Mouse (Mus musculus) stomach, embryonic 16.5 days (tissue): ENCODE results near the gene Mfn2. TPM values are rescaled to one million over a fixed set of nuclear protein-coding genes. Genes with fewer than 3 reads are reported as not detected.
"Not testable (repeated sequence)": the region's sequence is repeated elsewhere in the genome, so short reads cannot be mapped to it uniquely, and the experiment has no call there.

Source experiments
- ATAC-seq: fragments of 200-750 bp; cut with Nextera tagmentation; 2 replicates; pipeline ENCODE4 v1.8.0; 2017; ENCODE audit warnings: moderate number of reproducible peaks, moderate TSS enrichment; ENCODE audit not compliant: insufficient read depth, low FRiP score
- H3K27ac ChIP-seq: fragments of 300-500 bp; sonication (generic); 2 replicates; pipeline ENCODE4 v1.5.1; 2014; ENCODE audit warnings: low read length
- H3K27me3 ChIP-seq: fragments of 300-500 bp; sonication (generic); 2 replicates; pipeline ENCODE4 v1.6.1; 2014; ENCODE audit warnings: low read length, control low read depth, mixed read lengths; ENCODE audit not compliant: control insufficient read depth, insufficient read depth
- H3K36me3 ChIP-seq: fragments of 300-500 bp; sonication (generic); 2 replicates; pipeline ENCODE4 v1.6.1; 2014; ENCODE audit warnings: low read length; ENCODE audit not compliant: control insufficient read depth, insufficient read depth
- H3K4me1 ChIP-seq: fragments of 300-500 bp; sonication (generic); 2 replicates; pipeline ENCODE4 v1.6.1; 2014; ENCODE audit warnings: low read length, control low read depth, mixed read lengths; ENCODE audit not compliant: control insufficient read depth, insufficient read depth
- H3K4me2 ChIP-seq: fragments of 300-500 bp; sonication (generic); 2 replicates; pipeline ENCODE4 v1.6.1; 2014; ENCODE audit warnings: low read depth, low read length, mixed read lengths
- H3K4me3 ChIP-seq: fragments of 300-500 bp; sonication (generic); replicated peaks from 2 replicates; pipeline ENCODE4 v1.5.1; 2014; ENCODE audit warnings: mild to moderate bottlenecking, low read length
- H3K9ac ChIP-seq: fragments of 300-500 bp; sonication (generic); 2 replicates; pipeline ENCODE4 v1.6.1; 2014; ENCODE audit warnings: low read length
- H3K9me3 ChIP-seq: fragments of 300-500 bp; sonication (generic); replicated peaks from 2 replicates; pipeline ENCODE4 v1.6.1; 2016; ENCODE audit warnings: low read length, control low read depth; ENCODE audit not compliant: control insufficient read depth
- WGBS: fragments of 180-500 bp; shearing (Covaris S2); extraction: QIAGEN DNeasy Blood & Tissue Kit; methylation state at CpG from one replicate; pipeline ENCODE4 v1.1.7; 2014; 5-methylcytosine and 5-hydroxymethylcytosine counted together
- polyA plus RNA-seq: library from polyadenylated mRNA; unstranded; fragments of >200 nt; fragmentation: Nextera tagmentation; extraction: Ambion mirVana; gene quantifications from 2 replicates; pipeline ENCODE4 v1.2.1, GENCODE M21; 2015

The Mfn2 gene
- polyA plus RNA-seq, 1 experiment from 2014 or later: 47.4 TPM

DNA sequence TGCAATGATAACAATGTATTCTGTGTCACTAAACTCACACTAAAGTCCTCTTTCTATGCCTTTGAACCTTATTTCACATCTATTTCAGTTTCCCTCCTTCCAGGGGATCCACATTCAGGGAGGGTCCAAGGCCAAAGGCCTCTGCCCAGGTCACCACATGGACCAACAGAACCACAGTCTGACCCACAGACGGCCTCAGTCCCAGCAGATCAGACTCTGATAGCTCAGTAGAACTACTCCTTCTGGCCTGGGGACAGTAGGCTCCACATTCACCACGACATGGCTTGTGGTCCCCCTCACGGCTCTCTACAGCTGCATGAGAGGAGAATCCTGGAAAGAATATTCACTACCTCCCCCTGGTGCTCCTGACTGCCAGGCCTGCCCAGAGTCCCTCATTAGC lies 61.6 kb downstream of the Mfn2 start:
- H3K4me2 ChIP-seq: no peak overlapping the region
- H3K36me3 ChIP-seq: peaks cover 31% of the 10 kb centered on the region
- H3K27ac ChIP-seq: no peak overlapping the region
- no peak for ATAC-seq
- H3K4me1 ChIP-seq: peaks cover 4% of the 10 kb centered on the region
- no peak overlapping the region for H3K9ac ChIP-seq
- no peaks in the 10 kb centered on the region for H3K27me3 ChIP-seq
- H3K9me3 ChIP-seq: peaks cover 28% of the 10 kb centered on the region
- H3K4me3 ChIP-seq: no peak overlapping the region
- WGBS: 96% methylated on average over 3 of the region's 3 CpGs

DNA sequence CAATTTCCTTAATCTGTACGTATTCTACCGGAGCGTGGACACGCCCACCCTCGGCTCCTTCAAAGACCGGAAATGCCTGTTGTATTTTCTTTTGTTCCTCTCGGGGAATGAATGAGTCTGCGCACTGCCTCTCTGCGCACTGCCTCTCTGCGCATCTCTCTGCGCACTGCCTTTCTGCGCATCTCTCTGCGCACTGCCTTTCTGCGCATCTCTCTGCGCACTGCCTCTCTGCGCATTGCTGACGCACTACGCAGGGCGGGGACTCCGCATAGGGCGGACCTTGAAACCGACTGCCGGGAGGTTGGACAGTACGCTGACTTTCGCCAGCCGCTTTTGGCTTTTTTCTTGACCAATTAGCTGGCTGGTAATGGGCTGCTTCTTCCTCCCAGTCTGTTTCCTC lies 65.2 kb downstream of the Mfn2 start:
- H3K27me3 ChIP-seq, H3K4me3 ChIP-seq, H3K27ac ChIP-seq, H3K4me2 ChIP-seq, ATAC-seq, H3K9ac ChIP-seq, H3K4me1 ChIP-seq: not testable (repeated sequence)
- peaks cover 28% of the 10 kb centered on the region for H3K9me3 ChIP-seq
- peaks cover 29% of the 10 kb centered on the region for H3K36me3 ChIP-seq
- 98% methylated on average over 12 of the region's 26 CpGs for WGBS

DNA sequence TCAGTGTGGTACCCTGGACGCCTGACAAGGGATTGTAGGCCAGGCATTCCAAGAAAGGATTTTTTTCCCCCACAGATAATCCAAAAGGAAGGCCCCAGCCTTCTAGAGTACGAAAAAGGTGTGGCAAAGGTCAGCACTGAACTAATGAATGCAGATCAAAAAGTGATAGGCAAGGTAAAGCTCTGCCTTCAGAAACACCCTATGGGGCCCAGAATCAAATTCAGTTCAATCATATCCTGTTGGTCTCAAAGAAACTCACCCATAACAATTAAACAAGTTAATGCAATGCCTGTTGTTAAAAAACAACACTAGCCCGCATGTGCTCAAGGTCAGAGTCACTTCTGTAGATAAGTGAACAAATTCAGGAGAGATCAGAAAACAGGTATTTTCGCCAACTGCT lies 80.1 kb downstream of the Mfn2 start:
- Histone ChIP-seq H3K27ac (no peak overlapping the region), H3K4me3 (no peak overlapping the region), H3K4me1 (no peaks in the 10 kb centered on the region), H3K9me3 (peaks cover 62% of the 10 kb centered on the region), H3K4me2 (no peak overlapping the region), H3K9ac (no peak overlapping the region), H3K36me3 (peaks cover 42% of the 10 kb centered on the region), H3K27me3 (no peaks in the 10 kb centered on the region)
- 94% methylated on average over 4 of the region's 4 CpGs for WGBS
- no peak for ATAC-seq

Other genes with a start within 250 kb of the Mfn2 start
- gene Zfp534, start 202.2 kb downstream of the Mfn2 start, polyA plus RNA-seq: not detected in 2 replicates
- gene Zfp984, start 94.9 kb downstream of the Mfn2 start, polyA plus RNA-seq: 8.7 and 9.3 TPM in 2 replicates
- gene Zfp933, start 56.3 kb downstream of the Mfn2 start, polyA plus RNA-seq: 4.4 and 6.2 TPM in 2 replicates
- gene Miip, start 35.9 kb downstream of the Mfn2 start, polyA plus RNA-seq: 35.3 and 37.4 TPM in 2 replicates
- 10.4 and 11.1 TPM in 2 replicates for gene Fv1, start 35.7 kb downstream of the Mfn2 start, polyA plus RNA-seq
- 56.2 and 56.4 TPM in 2 replicates for gene Plod1, start 32.1 kb upstream of the Mfn2 start, polyA plus RNA-seq
- 5.8 and 7.5 TPM in 2 replicates for gene 2510039O18Rik, start 36.2 kb upstream of the Mfn2 start, polyA plus RNA-seq
- not detected in 2 replicates for gene Nppb, start 81.1 kb upstream of the Mfn2 start, polyA plus RNA-seq
- gene Nppa, start 96.0 kb upstream of the Mfn2 start, polyA plus RNA-seq: 0.18 TPM in 1 of 2 replicates, not detected in the other
- 5.7 and 6.1 TPM in 2 replicates for gene Clcn6, start 134.1 kb upstream of the Mfn2 start, polyA plus RNA-seq
- gene Mthfr, start 134.4 kb upstream of the Mfn2 start, polyA plus RNA-seq: 26.0 and 26.7 TPM in 2 replicates
- 16.5 and 16.9 TPM in 2 replicates for gene Agtrap, start 183.3 kb upstream of the Mfn2 start, polyA plus RNA-seq
- 35.1 and 36.1 TPM in 2 replicates for gene Mad2l2, start 225.7 kb upstream of the Mfn2 start, polyA plus RNA-seq
- 0.04 and 0.06 TPM in 2 replicates for gene Draxin, start 226.0 kb upstream of the Mfn2 start, polyA plus RNA-seq
- gene Fbxo6, start 247.4 kb upstream of the Mfn2 start, polyA plus RNA-seq: 16.2 and 17.4 TPM in 2 replicates